Mouse (Mus musculus): ENCODE measurements around the gene Rexo1.

GRCm38 (mm10) chr10:80568876-80569275 is 7.5 kb upstream of the Rexo1 start:
- TF ChIP-seq GATA1 (IDR thresholded peaks at IDR 0.05; ENCODE audit: borderline replicate concordance, low read length) (no peak), FLI1 (IDR thresholded peaks at IDR 0.05; ENCODE audit: low read length) (no peak)
